Mouse (Mus musculus): Measurements from ENCODE around the gene 9130230L23Rik.
A peak's percentile ranks its signal among the peaks of the same experiment; 100 is the strongest.
"Not testable (repeated sequence)": the region's sequence is repeated elsewhere in the genome, so short reads cannot be mapped to it uniquely, and the experiment has no call there.

The 9130230L23Rik gene

GRCm38 (mm10) chr5:66005041-66005678, 1.1 kb upstream of the 9130230L23Rik start:
- DNase-seq (ENCODE audit: low spot score) = no peak

- DNase-seq (ENCODE audit: low spot score) = no peak
Measured at GRCm38 (mm10) chr5:66001232-66001631, 2.9 kb downstream of the 9130230L23Rik start.

- no peak for DNase-seq (ENCODE audit: low spot score)
Measured at GRCm38 (mm10) chr5:66000567-66001125, 3.4 kb downstream of the 9130230L23Rik start.

GRCm38 (mm10) chr5:66000074-66000473, 4.0 kb downstream of the 9130230L23Rik start:
- DNase-seq (ENCODE audit: low spot score) = no peak

GRCm38 (mm10) chr5:65999106-65999505, 5.0 kb downstream of the 9130230L23Rik start:
- DNase-seq (ENCODE audit: low spot score) = no peak

GRCm38 (mm10) chr5:65997813-65998212, 6.3 kb downstream of the 9130230L23Rik start:
- no peak for DNase-seq (ENCODE audit: low spot score)

GRCm38 (mm10) chr5:65994643-65995042, 9.4 kb downstream of the 9130230L23Rik start:
- no peak for DNase-seq (ENCODE audit: low spot score)

GRCm38 (mm10) chr5:65991191-65991590, 12.9 kb downstream of the 9130230L23Rik start:
- no peak for DNase-seq (ENCODE audit: low spot score)

- not testable (repeated sequence) for DNase-seq (ENCODE audit: low spot score)
Measured at GRCm38 (mm10) chr5:65987004-65987403, 17.1 kb downstream of the 9130230L23Rik start.

- DNase-seq (ENCODE audit: low spot score) = no peak
Measured at GRCm38 (mm10) chr5:65986426-65986825, 17.7 kb downstream of the 9130230L23Rik start.

- DNase-seq (ENCODE audit: low spot score) = no peak
Measured at GRCm38 (mm10) chr5:65975731-65976130, 28.4 kb downstream of the 9130230L23Rik start.

- DNase-seq (ENCODE audit: low spot score) = no peak
Measured at GRCm38 (mm10) chr5:65973189-65973588, 30.9 kb downstream of the 9130230L23Rik start.

GRCm38 (mm10) chr5:65968004-65968403, 36.1 kb downstream of the 9130230L23Rik start:
- DNase-seq (ENCODE audit: low spot score) = no peak

GRCm38 (mm10) chr5:65967091-65967490, 37.0 kb downstream of the 9130230L23Rik start:
- no peak for DNase-seq (ENCODE audit: low spot score)

- DNase-seq (ENCODE audit: low spot score) = no peak
Measured at GRCm38 (mm10) chr5:65965771-65966279, 38.3 kb downstream of the 9130230L23Rik start.

GRCm38 (mm10) chr5:65963291-65963690, 40.8 kb downstream of the 9130230L23Rik start:
- DNase-seq (ENCODE audit: low spot score) = no peak

- no peak for DNase-seq (ENCODE audit: low spot score)
Measured at GRCm38 (mm10) chr5:65960597-65960950, 43.5 kb downstream of the 9130230L23Rik start.

GRCm38 (mm10) chr5:65959893-65960596, 44.0 kb downstream of the 9130230L23Rik start:
- DNase-seq (ENCODE audit: low spot score) = no peak

- no peak for DNase-seq (ENCODE audit: low spot score)
Measured at GRCm38 (mm10) chr5:65958597-65958996, 45.5 kb downstream of the 9130230L23Rik start.

GRCm38 (mm10) chr5:65956144-65957008, 47.7 kb downstream of the 9130230L23Rik start:
- DNase-seq (ENCODE audit: low spot score) = no peak

- DNase-seq (ENCODE audit: low spot score) = peak; percentile 50
Measured at GRCm38 (mm10) chr5:65955343-65956143, 48.5 kb downstream of the 9130230L23Rik start.

All from left cerebral cortex, adult 11 months (tissue).